Mouse (Mus musculus) kidney, adult 9 months (tissue): ENCODE data around the gene Pde10a.

Experiments used
- DNase-seq: peaks from one replicate; pipeline ENCODE4 v3.0.0; 2022

Gene Pde10a

GRCm38 (mm10) chr17:8903555-8904283 lies 378.5 kb downstream of the Pde10a start:
- no peak for DNase-seq

DNA sequence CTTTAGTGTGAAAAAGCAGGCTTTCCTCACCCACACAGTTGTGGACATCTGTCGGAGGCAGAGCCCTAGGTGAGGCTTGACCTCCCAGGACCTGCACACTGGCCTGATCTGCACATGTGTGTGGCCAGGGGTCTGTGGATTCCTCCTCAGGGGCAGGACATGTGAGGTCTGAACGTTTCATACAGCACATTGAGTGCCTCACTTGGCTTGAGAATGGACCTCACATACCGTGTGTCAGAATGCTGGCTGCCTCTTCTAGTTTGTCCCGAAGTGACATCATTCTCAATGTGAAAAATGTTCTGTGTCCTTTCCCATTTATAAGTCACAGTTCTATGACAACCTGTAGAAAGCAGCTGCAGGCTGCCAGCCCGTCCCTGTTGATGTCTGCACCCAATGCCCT lies 385.4 kb downstream of the Pde10a start:
- no peak for DNase-seq

GRCm38 (mm10) chr17:8912933-8913332 lies 387.8 kb downstream of the Pde10a start:
- DNase-seq = no peak

GRCm38 (mm10) chr17:8915693-8916092 lies 390.5 kb downstream of the Pde10a start:
- DNase-seq = no peak

DNA sequence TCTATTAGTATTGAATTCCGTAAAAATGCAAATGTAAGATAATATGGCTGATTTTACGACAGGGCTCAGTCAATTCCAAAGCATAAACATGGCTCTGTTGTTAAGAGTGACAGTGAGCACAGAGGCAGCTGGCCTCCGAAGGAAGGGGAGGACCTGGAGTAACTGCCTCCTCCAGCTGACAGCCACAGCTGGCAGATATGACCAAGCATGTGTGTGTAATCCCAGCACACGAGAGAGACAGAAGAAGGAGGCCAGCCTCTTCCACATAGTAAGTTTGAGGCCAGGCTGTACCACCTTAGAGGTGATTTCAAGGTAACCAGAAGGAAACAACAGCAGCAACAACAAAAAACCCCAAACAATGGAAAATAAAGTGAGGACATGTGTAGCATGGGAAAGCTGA lies 397.9 kb downstream of the Pde10a start:
- no peak for DNase-seq

GRCm38 (mm10) chr17:8923727-8924126 lies 398.6 kb downstream of the Pde10a start:
- DNase-seq = no peak

DNA sequence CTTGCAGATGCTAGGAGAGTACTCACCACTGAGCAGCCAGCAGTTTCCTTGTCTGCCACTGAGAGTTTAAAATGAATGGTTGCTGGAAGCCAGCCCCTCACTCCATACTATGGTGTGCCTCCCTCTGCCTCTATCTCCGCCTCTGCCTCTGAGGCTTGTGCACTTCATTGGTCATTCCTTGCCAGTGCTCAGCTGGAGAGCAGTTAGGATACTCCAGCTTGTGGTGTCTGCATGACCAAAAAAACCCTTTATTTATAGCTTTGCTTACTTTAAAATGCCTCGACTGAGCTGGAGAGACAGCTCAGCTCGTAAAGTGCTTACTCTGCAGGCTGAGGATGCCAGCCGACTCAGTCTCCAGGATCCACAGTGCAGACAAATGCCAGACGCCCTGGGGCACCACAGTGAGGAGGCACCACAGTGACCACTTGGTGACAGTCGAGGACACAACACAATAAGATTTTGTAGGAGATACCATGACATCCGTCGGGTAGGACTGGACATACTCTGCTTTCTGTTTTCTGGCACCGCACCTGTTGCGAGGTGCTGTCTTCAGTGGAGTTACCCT lies 400.7 kb downstream of the Pde10a start:
- DNase-seq = no peak

GRCm38 (mm10) chr17:8928560-8928959 lies 403.4 kb downstream of the Pde10a start:
- peak; percentile 40 for DNase-seq

DNA sequence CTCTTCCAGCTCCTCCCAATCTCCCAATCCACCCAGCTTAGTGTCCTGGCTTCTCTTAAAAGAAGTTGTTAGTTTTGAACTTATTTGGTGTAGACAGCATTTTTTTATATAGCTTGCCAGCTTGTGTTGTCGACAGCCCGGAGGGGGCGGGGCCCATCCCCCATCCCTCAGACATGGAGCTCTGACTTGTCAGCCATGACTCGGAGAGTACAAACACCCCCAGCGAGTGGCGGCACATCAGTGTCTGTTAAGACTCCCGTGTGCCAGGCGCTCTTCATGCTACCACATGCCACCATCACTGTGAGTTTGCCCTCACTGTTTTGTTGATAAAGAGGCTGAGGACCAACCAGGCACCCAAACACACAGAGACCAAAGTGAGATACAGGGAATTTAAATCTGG lies 404.5 kb downstream of the Pde10a start:
- DNase-seq = no peak

GRCm38 (mm10) chr17:8935604-8936003 lies 410.4 kb downstream of the Pde10a start:
- no peak for DNase-seq

- DNase-seq = peak; percentile 51
Measured at GRCm38 (mm10) chr17:8936603-8937002, 411.4 kb downstream of the Pde10a start.

DNA sequence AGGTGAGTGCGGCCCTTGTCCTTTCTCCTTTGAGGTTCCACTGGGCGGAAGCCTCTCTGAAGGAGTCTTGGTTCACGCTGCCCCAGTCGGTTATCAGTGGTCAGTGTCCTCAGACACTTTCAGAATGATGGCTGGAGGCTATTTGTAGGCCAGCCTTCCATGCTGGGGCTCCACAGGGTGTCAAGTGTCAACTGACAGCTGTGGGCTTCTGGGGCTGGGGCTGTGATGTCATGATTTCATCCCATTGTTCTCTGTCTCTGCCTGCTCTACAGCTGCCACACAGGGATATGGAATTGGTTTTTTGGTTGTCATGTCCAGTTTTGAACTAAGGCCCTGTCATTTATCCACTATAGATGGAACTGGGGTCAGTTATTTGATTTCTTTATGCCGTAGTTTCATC lies 426.4 kb downstream of the Pde10a start:
- no peak for DNase-seq

- DNase-seq = no peak
Measured at GRCm38 (mm10) chr17:8952951-8953350, 427.8 kb downstream of the Pde10a start.

DNA sequence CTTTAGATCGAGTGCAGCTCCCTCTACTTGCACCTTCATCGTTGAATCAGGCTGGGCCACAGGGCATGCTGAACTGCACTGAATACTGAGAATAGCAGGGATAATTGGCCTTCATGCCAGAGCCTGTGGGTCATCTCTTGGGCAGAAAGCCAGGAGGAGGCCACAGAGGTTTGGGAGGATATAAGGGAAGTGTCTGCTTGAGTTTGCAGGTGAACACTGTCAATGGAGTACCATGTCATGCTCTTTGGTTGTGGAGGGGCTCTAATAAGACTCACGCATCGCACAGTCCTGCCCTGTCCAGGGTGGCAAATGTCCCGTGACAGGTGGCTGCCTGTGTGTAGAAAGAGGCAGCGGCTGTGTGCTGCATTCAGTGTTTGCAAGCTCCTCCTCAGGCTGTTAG lies 433.0 kb downstream of the Pde10a start:
- no peak for DNase-seq

GRCm38 (mm10) chr17:8960386-8960785 lies 435.2 kb downstream of the Pde10a start:
- DNase-seq = no peak

- DNase-seq = no peak
Measured at GRCm38 (mm10) chr17:8961097-8961496, 435.9 kb downstream of the Pde10a start.

DNA sequence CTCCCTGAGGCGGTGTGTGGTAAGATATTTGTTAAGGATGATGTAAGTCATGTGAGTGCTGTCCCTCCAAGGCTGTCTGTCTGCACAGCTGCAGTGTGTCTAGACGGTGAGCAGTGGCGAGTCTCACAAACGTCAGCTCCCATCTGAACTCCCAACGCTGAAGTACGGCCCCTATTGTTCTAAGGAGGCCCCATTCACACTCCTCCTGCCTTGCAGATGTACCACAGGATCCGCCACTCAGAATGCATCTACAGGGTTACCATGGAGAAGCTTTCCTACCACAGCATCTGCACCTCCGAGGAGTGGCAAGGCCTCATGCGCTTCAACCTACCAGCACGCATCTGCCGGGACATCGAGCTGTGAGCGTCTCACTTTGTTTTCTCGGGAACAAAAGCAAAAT lies 436.5 kb downstream of the Pde10a start:
- no peak for DNase-seq

GRCm38 (mm10) chr17:8965177-8965576 lies 440.0 kb downstream of the Pde10a start:
- DNase-seq = no peak

DNA sequence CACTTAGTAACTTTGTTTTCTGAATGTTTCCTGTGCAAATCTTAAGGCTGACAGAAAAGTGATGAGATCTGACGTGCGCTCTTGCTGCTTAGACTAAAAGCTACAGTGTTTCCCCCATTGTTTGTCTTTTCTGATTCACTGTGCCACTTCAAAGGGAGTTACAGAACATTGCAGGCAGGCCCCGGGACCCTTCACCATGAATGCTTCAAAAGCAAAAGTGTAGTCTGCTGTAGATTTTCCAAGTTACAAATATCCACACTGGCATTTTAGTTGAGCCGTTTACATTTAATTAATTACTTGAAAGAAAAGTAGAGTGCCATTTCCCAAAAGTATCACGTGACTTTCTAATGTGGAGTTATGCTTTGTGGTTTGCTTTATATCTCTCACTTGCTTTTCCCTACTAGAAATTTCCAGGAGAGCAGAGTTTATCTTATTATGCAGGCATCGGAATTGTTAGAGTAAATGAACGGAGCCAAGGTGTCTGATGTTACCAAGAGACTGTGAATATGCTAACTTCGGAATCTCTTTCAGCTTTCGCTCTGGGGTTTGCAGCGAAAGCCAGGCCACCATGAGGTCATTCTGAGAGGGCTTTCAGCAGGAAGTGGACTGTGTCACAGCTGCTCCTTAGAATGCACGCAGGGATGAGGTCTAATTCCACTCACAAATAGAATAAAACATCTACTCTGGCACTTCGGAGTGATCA lies 447.1 kb downstream of the Pde10a start:
- DNase-seq = no peak

- DNase-seq = no peak
Measured at GRCm38 (mm10) chr17:8973331-8973730, 448.2 kb downstream of the Pde10a start.

DNA sequence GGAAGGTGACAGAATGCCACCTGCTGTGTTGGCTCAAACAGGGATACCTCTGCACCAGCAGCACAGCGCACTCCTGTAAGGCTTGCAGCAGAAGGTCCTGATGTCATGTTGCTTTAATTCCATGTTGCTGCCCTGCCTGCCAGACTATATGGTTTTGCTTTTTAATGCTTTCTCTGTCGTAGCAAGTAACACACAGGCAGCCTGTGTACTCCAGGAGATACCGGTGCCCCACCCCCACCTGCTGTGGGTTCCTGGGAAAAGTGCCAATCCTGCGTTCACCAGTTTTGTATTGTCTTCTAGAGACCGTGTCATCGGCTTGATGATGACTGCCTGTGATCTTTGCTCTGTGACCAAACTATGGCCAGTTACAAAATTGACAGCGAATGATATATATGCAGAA lies 449.3 kb downstream of the Pde10a start:
- no peak for DNase-seq

- DNase-seq = no peak
Measured at GRCm38 (mm10) chr17:8974823-8975397, 449.7 kb downstream of the Pde10a start.

DNA sequence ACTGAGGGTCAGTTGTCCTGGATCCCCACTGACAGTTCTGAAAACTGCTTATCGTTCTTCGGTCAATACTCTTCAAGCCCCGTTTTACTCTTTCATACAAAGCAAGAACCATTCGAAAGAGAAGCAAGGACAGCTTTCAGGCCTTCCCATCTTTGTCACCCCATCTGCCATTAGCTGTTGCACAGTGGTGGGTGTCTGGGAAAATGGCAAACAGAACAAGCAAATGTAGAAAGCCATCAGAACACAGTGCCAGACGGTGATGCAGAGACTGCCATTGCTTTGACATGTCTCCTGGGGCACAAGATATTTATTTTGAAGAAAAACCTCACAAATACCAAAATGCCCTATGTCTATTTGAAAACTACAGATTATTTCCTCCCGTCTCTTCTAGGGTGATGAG lies 451.6 kb downstream of the Pde10a start:
- DNase-seq = no peak

GRCm38 (mm10) chr17:8977271-8977670 lies 452.1 kb downstream of the Pde10a start:
- no peak for DNase-seq
